Mouse (Mus musculus): ENCODE results near the gene Pcdh15.

DNA sequence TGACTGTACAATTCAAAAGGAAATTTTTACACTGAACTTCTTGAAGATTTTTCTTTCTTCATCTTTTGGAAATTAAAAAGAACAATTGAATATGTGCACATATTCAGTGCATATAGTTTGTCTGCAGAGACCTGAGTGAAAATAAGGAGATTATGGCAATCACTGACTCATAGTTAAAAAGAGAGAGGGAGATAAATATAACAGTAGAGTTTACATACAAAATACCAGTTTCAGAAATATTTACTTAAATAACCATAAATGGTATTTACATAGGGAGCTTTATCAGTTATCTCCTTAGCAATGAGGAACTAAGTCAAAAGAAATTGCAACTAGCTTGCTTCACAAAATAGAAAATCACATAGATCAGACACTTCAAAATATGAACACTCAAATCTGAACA lies 1030.5 kb downstream of the Pcdh15 start:
- TF ChIP-seq NELFE (IDR thresholded peaks at IDR 0.05; ENCODE audit: low read depth, low read length) (no peak), UBTF (IDR thresholded peaks at IDR 0.05; ENCODE audit: borderline replicate concordance, insufficient read depth, low read depth, low read length) (no peak), GABPA (IDR thresholded peaks at IDR 0.05; ENCODE audit: low read depth, low read length) (no peak), USF1 (IDR thresholded peaks at IDR 0.05; ENCODE audit: low read depth, low read length) (no peak), EP300 (IDR thresholded peaks at IDR 0.05; ENCODE audit: low read depth in 1 of 2, low read length in 2 of 2) (no peak), CTCF (IDR thresholded peaks at IDR 0.05 in 2 of 3, conservative IDR thresholded peaks at IDR 0.05 in 1 of 3; ENCODE audit: control insufficient read depth in 1 of 3, insufficient read depth in 1 of 3, low read depth in 2 of 3, low read length in 3 of 3, poor library complexity in 1 of 3, severe bottlenecking in 1 of 3) (no peak), CHD2 (IDR thresholded peaks at IDR 0.05; ENCODE audit: low read length) (no peak), RAD21 (IDR thresholded peaks at IDR 0.05; ENCODE audit: low read depth, low read length) (no peak), E2F4 (IDR thresholded peaks at IDR 0.05; ENCODE audit: borderline replicate concordance, low read depth, low read length) (no peak), MAX (IDR thresholded peaks at IDR 0.05; ENCODE audit: low read length) (no peak), BHLHE40 (IDR thresholded peaks at IDR 0.05; ENCODE audit: borderline replicate concordance, low read depth, low read length) (no peak), ZKSCAN1 (IDR thresholded peaks at IDR 0.05; ENCODE audit: low read depth, low read length) (no peak), POLR2A (IDR thresholded peaks at IDR 0.05; ENCODE audit: control insufficient read depth in 1 of 2, insufficient read depth in 1 of 2, low read depth in 1 of 2, low read length in 2 of 2, poor library complexity in 1 of 2) (no peak), TBP (IDR thresholded peaks at IDR 0.05; ENCODE audit: low read depth, low read length) (no peak)

All from MEL (cell line).